Mouse (Mus musculus) heart, adult 2 months (tissue): ENCODE measurements around the gene Pde4b.

Experiments used
- CTCF ChIP-seq: fragments of 200-600 bp; IDR thresholded peaks from 2 replicates; pipeline ENCODE4 v1.8.1; 2022; ENCODE audit warnings: antibody characterized with exemption, mild to moderate bottlenecking, moderate library complexity
- EP300 ChIP-seq: fragments of 200-500 bp; IDR thresholded peaks from 2 replicates; pipeline ENCODE4 v1.6.1; 2011; ENCODE audit warnings: low read depth, low read length, control low read depth; ENCODE audit not compliant: insufficient read depth
- POLR2A ChIP-seq: fragments of 200-500 bp; IDR thresholded peaks from 2 replicates; pipeline ENCODE4 v1.6.1; 2011; ENCODE audit warnings: mild to moderate bottlenecking, low read depth, low read length, control low read depth; ENCODE audit not compliant: insufficient read depth

DNA sequence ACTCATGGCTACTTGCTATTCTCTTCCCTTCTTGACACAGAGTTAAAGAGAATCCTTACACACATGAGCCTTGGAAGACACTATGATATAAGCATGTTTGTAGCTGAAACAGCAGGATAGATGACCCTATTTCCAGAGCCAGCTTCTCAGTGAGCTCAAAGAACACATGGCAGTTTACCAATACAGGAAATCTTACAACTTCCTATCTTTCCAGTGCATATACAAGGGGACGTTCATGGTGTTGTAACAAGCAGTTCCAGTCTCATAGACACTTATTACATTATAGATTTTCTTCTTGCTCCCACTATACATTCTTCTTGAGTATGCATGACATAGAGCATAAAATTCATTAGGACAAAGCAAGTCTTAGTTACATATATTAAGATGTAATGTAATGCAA, 146.3 kb downstream of the Pde4b start:
- TF ChIP-seq POLR2A = no peak
- no peak for TF ChIP-seq EP300
- no peak for TF ChIP-seq CTCF
